ENCODE assay signal across 9 mouse cellular contexts in genomic region chr1:11748424-11748823, GRCm38 (mm10).
A peak's percentile ranks its signal among the peaks of the same experiment; 100 is the strongest.
DNase-seq lines count a peak whose midpoint lies in the region; ATAC-seq and TF ChIP-seq lines count a peak whose summit lies in the region.
"Had no signal": no experiment of that assay in that cellular context is flagged by ENCODE, and none has a peak within 500 bp of the region (broad histone marks: within the 10 kb centered on the region; RNA-seq: fewer than 3 reads in every experiment).

No protein-coding gene starts in this region.

- H3K4me3 ChIP-seq in kidney, adult 2 months (ENCODE audit: insufficient read depth, low read depth, low read length): no peak overlapping the region
- H3K4me3 ChIP-seq in forebrain, embryonic 15.5 days: no peak overlapping the region
- no peak overlapping the region for H3K4me3 ChIP-seq in midbrain, embryonic 16.5 days (ENCODE audit: low read depth, low read length)

- H3K27ac ChIP-seq in kidney, adult 2 months (ENCODE audit: insufficient read depth, low read depth, low read length): no peak overlapping the region
- no peak overlapping the region for H3K27ac ChIP-seq in forebrain, embryonic 15.5 days (replicated peaks)
- no peak overlapping the region for H3K27ac ChIP-seq in midbrain, embryonic 16.5 days (ENCODE audit: low read length)

- no peak for TF ChIP-seq POLR2A in kidney, adult 2 months (IDR thresholded peaks at IDR 0.05; ENCODE audit: low read depth, low read length)

- H3K4me1 ChIP-seq in kidney, adult 2 months (ENCODE audit: control insufficient read depth, insufficient read depth, low read length): no peaks in the 10 kb centered on the region; the same call in 1 of the 2 replicates
- 0 out of 2 replicates have a peak, but pooled peaks cover 5% of the 10 kb centered on the region for H3K4me1 ChIP-seq in forebrain, embryonic 15.5 days
- H3K4me1 ChIP-seq in midbrain, embryonic 16.5 days (ENCODE audit: control insufficient read depth, insufficient read depth, low read length): no peaks in the 10 kb centered on the region

- no peak overlapping the region for H3K9ac ChIP-seq in forebrain, embryonic 15.5 days (replicated peaks)
- no peak overlapping the region for H3K9ac ChIP-seq in midbrain, embryonic 16.5 days (ENCODE audit: low read depth, low read length)

- peak; percentile 8 for DNase-seq in kidney, adult 2 months
- no peak for DNase-seq in kidney, postnatal 10 days
- DNase-seq in brain, embryonic 18.5 days (ENCODE audit: low read depth, low spot score): peak; percentile 22
- no peak for DNase-seq in adrenal gland, postnatal 25 days
- DNase-seq in adrenal gland, adult 8-10 months: no peak
- DNase-seq: kidney, postnatal 25 days; liver had no signal

- H3K36me3 ChIP-seq in kidney, adult 2 months (ENCODE audit: control insufficient read depth, insufficient read depth, low read length): no peaks in the 10 kb centered on the region
- H3K36me3 ChIP-seq in forebrain, embryonic 15.5 days: no peaks in the 10 kb centered on the region
- H3K36me3 ChIP-seq in midbrain, embryonic 16.5 days (ENCODE audit: control insufficient read depth, insufficient read depth, low read length): no peaks in the 10 kb centered on the region

- H3K27me3 ChIP-seq in kidney, adult 2 months (replicated peaks; ENCODE audit: control insufficient read depth, insufficient read depth, low read length): no peaks in the 10 kb centered on the region
- peaks cover 18% of the 10 kb centered on the region for H3K27me3 ChIP-seq in forebrain, embryonic 15.5 days
- H3K27me3 ChIP-seq in midbrain, embryonic 16.5 days (ENCODE audit: control insufficient read depth, insufficient read depth, low read depth, low read length): no peaks in the 10 kb centered on the region

- ATAC-seq in forebrain, embryonic 15.5 days (replicated peaks): peak; percentile 91
- peak; percentile 86 for ATAC-seq in midbrain, embryonic 16.5 days

- H3K9me3 ChIP-seq in forebrain, embryonic 15.5 days: no peaks in the 10 kb centered on the region
- H3K9me3 ChIP-seq in midbrain, embryonic 16.5 days (replicated peaks; ENCODE audit: control insufficient read depth, low read length, poor library complexity, severe bottlenecking): no peaks in the 10 kb centered on the region

- no peak for TF ChIP-seq CTCF in kidney, adult 2 months (conservative IDR thresholded peaks at IDR 0.05; ENCODE audit: insufficient read depth, insufficient read length, low read depth, low read length)

- no peak overlapping the region for H3K4me2 ChIP-seq in forebrain, embryonic 15.5 days (replicated peaks)
- no peak overlapping the region for H3K4me2 ChIP-seq in midbrain, embryonic 16.5 days (ENCODE audit: low read length)

- 56% methylated on average over 2 of the region's 2 CpGs for WGBS in kidney, adult 2 months
- WGBS in forebrain, embryonic 15.5 days: 2% methylated on average over 2 of the region's 2 CpGs
- 2% methylated on average over 2 of the region's 2 CpGs for WGBS in midbrain, embryonic 16.5 days

Comparison
In these comparisons a context has a peak if more than half of its experiments do, and no peak if none do; other contexts are left out.
1. DNase-seq: peak in kidney, adult 2 months (single experiment) and brain, embryonic 18.5 days (single experiment); none in kidney, postnatal 10 days (single experiment), adrenal gland, postnatal 25 days (single experiment) and adrenal gland, adult 8-10 months (single experiment).